Mouse (Mus musculus) midbrain, postnatal 0 days (tissue): ENCODE measurements at regions not wholly inside any gene's neighbourhood (a gene's known extent, or its start where the extent isn't known, plus 50 kb on each side); places are given as distances from the start of the nearest gene placed in this dataset.

Experiments used
- ATAC-seq: fragments of 200-750 bp; cut with Nextera tagmentation; 2 replicates; pipeline ENCODE4 v1.8.0; 2017; ENCODE audit warnings: moderate number of reproducible peaks, mild to moderate bottlenecking, moderate TSS enrichment, moderate library complexity; ENCODE audit not compliant: low FRiP score
- DNase-seq: peaks from one replicate; pipeline ENCODE4 v3.0.0-alpha.2; 2015; ENCODE audit warnings: low spot score
- H3K27ac ChIP-seq: fragments of 300-500 bp; sonication (generic); 2 replicates; pipeline ENCODE4 v1.5.1; 2014; ENCODE audit warnings: low read depth, mild to moderate bottlenecking, low read length, mixed read lengths
- H3K27me3 ChIP-seq: fragments of 300-500 bp; sonication (generic); 2 replicates; pipeline ENCODE4 v1.6.1; 2014; ENCODE audit warnings: low read length, control low read depth, mixed read lengths; ENCODE audit not compliant: insufficient read depth
- H3K36me3 ChIP-seq: fragments of 300-500 bp; sonication (generic); 2 replicates; pipeline ENCODE4 v1.6.1; 2014; ENCODE audit warnings: low read length, control low read depth, mixed read lengths; ENCODE audit not compliant: insufficient read depth
- H3K4me1 ChIP-seq: fragments of 300-500 bp; sonication (generic); 2 replicates; pipeline ENCODE4 v1.6.1; 2014; ENCODE audit warnings: mild to moderate bottlenecking, control low read depth, antibody characterized with exemption, low read length, mixed read lengths; ENCODE audit not compliant: insufficient read depth
- H3K4me2 ChIP-seq: fragments of 300-500 bp; sonication (generic); 2 replicates; pipeline ENCODE4 v1.6.1; 2014; ENCODE audit warnings: low read depth, mild to moderate bottlenecking, low read length, mixed read lengths; ENCODE audit not compliant: poor library complexity, severe bottlenecking
- H3K4me3 ChIP-seq: fragments of 300-500 bp; sonication (generic); 2 replicates; pipeline ENCODE4 v1.5.1; 2014; ENCODE audit warnings: low read depth, mild to moderate bottlenecking, low read length, moderate library complexity
- H3K9ac ChIP-seq: fragments of 300-500 bp; sonication (generic); replicated peaks from 2 replicates; pipeline ENCODE4 v1.6.1; 2014; ENCODE audit warnings: mild to moderate bottlenecking, low read length, moderate library complexity, mixed read lengths; ENCODE audit not compliant: poor library complexity, severe bottlenecking
- H3K9me3 ChIP-seq: fragments of 300-500 bp; sonication (generic); 2 replicates; pipeline ENCODE4 v1.6.1; 2016; ENCODE audit warnings: low read length, control low read depth
- CTCF ChIP-seq: IDR thresholded peaks from 2 replicates; pipeline ENCODE4 v1.5.1; 2016; ENCODE audit warnings: antibody characterized with exemption, mild to moderate bottlenecking
- WGBS: fragments of 180-500 bp; shearing (Covaris S2); extraction: QIAGEN DNeasy Blood & Tissue Kit; methylation state at CpG from one replicate; pipeline ENCODE4 v1.1.7; 2014; 5-methylcytosine and 5-hydroxymethylcytosine counted together

- DNase-seq, result no peak
- no peaks in the 10 kb centered on the region for H3K4me1 ChIP-seq
- 39% methylated on average over 3 of the region's 3 CpGs for WGBS
Measured at GRCm38 (mm10) chr14:66460795-66461194, 451.8 kb upstream of the Gulo start.

GRCm38 (mm10) chr14:66458696-66459095 lies 449.7 kb upstream of the Gulo start:
- Histone ChIP-seq H3K4me3 (no peak overlapping the region), H3K36me3 (no peaks in the 10 kb centered on the region), H3K27me3 (no peaks in the 10 kb centered on the region), H3K9ac (no peak overlapping the region), H3K27ac (no peak overlapping the region), H3K9me3 (no peaks in the 10 kb centered on the region), H3K4me1 (no peaks in the 10 kb centered on the region), H3K4me2 (no peak overlapping the region)
- ATAC-seq (no peak), DNase-seq (no peak)
- 94% methylated on average over 4 of the region's 4 CpGs for WGBS
- no peak for TF ChIP-seq CTCF

More at GRCm38 (mm10) chr14:66460795-66461194, 451.8 kb upstream of the Gulo start:
- Histone ChIP-seq H3K27ac (no peak overlapping the region), H3K9me3 (no peaks in the 10 kb centered on the region), H3K9ac (no peak overlapping the region), H3K4me2 (no peak overlapping the region), H3K36me3 (no peaks in the 10 kb centered on the region), H3K4me3 (no peak overlapping the region), H3K27me3 (no peaks in the 10 kb centered on the region)
- no peak for ATAC-seq
- TF ChIP-seq CTCF, result no peak

GRCm38 (mm10) chr14:66457300-66457699 lies 448.3 kb upstream of the Gulo start:
- H3K9me3 ChIP-seq, result no peaks in the 10 kb centered on the region
- no peak overlapping the region for H3K4me3 ChIP-seq
- no peak overlapping the region for H3K9ac ChIP-seq
- DNase-seq (peak; percentile 13), ATAC-seq (no peak)
- no peak overlapping the region for H3K4me2 ChIP-seq
- H3K27ac ChIP-seq, result no peak overlapping the region
- no peaks in the 10 kb centered on the region for H3K27me3 ChIP-seq
- H3K36me3 ChIP-seq, result no peaks in the 10 kb centered on the region
- H3K4me1 ChIP-seq, result no peaks in the 10 kb centered on the region
- WGBS, result 86% methylated on average over 6 of the region's 6 CpGs
- TF ChIP-seq CTCF, result no peak

DNA sequence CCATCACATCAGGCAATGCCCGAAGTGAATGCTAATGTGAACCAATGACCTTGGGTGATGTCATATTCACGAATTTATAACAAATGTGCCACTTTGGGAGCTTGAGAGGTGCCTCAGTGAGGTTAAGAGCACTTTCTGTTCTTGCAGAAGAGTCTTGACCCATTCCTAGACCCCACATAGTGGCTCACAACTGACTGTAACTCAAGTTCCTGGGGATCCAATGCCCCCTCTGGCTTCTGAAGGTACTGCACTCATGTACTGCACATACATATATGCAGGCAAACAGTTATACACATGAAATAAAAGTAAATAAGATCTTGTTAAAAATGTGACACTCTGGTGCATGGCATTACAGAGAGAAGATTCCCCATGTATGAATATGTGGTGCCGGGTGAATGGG lies 443.8 kb upstream of the Gulo start:
- Histone ChIP-seq H3K36me3 (no peaks in the 10 kb centered on the region), H3K27me3 (no peaks in the 10 kb centered on the region), H3K9ac (no peak overlapping the region), H3K27ac (no peak overlapping the region), H3K4me2 (no peak overlapping the region), H3K9me3 (no peaks in the 10 kb centered on the region), H3K4me3 (no peak overlapping the region), H3K4me1 (no peaks in the 10 kb centered on the region)
- peak; percentile 21; the same call in 1 of the 2 replicates for TF ChIP-seq CTCF
- DNase-seq (no peak), ATAC-seq (no peak)
- 86% methylated on average over 3 of the region's 3 CpGs for WGBS

GRCm38 (mm10) chr14:66450351-66450750 lies 441.3 kb upstream of the Gulo start:
- Histone ChIP-seq H3K9me3 (no peaks in the 10 kb centered on the region), H3K4me1 (no peaks in the 10 kb centered on the region), H3K4me3 (no peak overlapping the region), H3K4me2 (no peak overlapping the region; the same call in 1 of the 2 replicates), H3K9ac (no peak overlapping the region), H3K27me3 (no peaks in the 10 kb centered on the region), H3K36me3 (no peaks in the 10 kb centered on the region), H3K27ac (no peak overlapping the region)
- DNase-seq, result peak; percentile 10
- ATAC-seq, result no peak
- TF ChIP-seq CTCF, result no peak
- WGBS, result 33% methylated on average over 10 of the region's 10 CpGs

- TF ChIP-seq CTCF, result no peak
- Histone ChIP-seq H3K27ac (no peak overlapping the region), H3K36me3 (no peaks in the 10 kb centered on the region), H3K9ac (no peak overlapping the region), H3K9me3 (no peaks in the 10 kb centered on the region), H3K27me3 (no peaks in the 10 kb centered on the region), H3K4me1 (no peaks in the 10 kb centered on the region), H3K4me3 (no peak overlapping the region), H3K4me2 (no peak overlapping the region)
- DNase-seq (no peak), ATAC-seq (no peak)
- 33% methylated on average over 1 of the region's 1 CpGs for WGBS
Measured at GRCm38 (mm10) chr14:66442576-66442975, 433.6 kb upstream of the Gulo start.
